Mouse (Mus musculus) lung, postnatal 0 days (tissue): Measurements from ENCODE around the gene Robo2. TPM values are rescaled to one million over a fixed set of nuclear protein-coding genes. Genes with fewer than 3 reads are reported as not detected.

Experiments used
- ATAC-seq: fragments of 200-750 bp; cut with Nextera tagmentation; 2 replicates; pipeline ENCODE4 v1.8.0; 2017; ENCODE audit warnings: moderate library complexity
- DNase-seq: peaks from one replicate; pipeline ENCODE4 v3.0.0-alpha.2; 2016; ENCODE audit warnings: low spot score
- H3K27ac ChIP-seq: fragments of 300-500 bp; sonication (generic); 2 replicates; pipeline ENCODE4 v1.5.1; 2014; ENCODE audit warnings: antibody characterized with exemption, mild to moderate bottlenecking, low read length, mixed read lengths
- H3K27me3 ChIP-seq: fragments of 300-500 bp; sonication (generic); replicated peaks from 2 replicates; pipeline ENCODE4 v1.6.1; 2014; ENCODE audit warnings: low read length, mixed read lengths; ENCODE audit not compliant: insufficient read depth
- H3K36me3 ChIP-seq: fragments of 300-500 bp; sonication (generic); 2 replicates; pipeline ENCODE4 v1.6.1; 2014; ENCODE audit warnings: low read length, mixed read lengths; ENCODE audit not compliant: insufficient read depth
- H3K4me1 ChIP-seq: fragments of 300-500 bp; sonication (generic); 2 replicates; pipeline ENCODE4 v1.6.1; 2014; ENCODE audit warnings: antibody characterized with exemption, low read depth, low read length, mixed read lengths; ENCODE audit not compliant: insufficient read depth
- H3K4me2 ChIP-seq: fragments of 300-500 bp; sonication (generic); replicated peaks from 2 replicates; pipeline ENCODE4 v1.6.1; 2014; ENCODE audit warnings: low read depth, mild to moderate bottlenecking, low read length, moderate library complexity, mixed read lengths
- H3K4me3 ChIP-seq: fragments of 300-500 bp; sonication (generic); 2 replicates; pipeline ENCODE4 v1.5.1; 2014; ENCODE audit warnings: low read depth, low read length
- H3K9ac ChIP-seq: fragments of 300-500 bp; sonication (generic); replicated peaks from 2 replicates; pipeline ENCODE4 v1.6.1; 2014; ENCODE audit warnings: low read depth, mild to moderate bottlenecking
- H3K9me3 ChIP-seq: fragments of 300-500 bp; sonication (generic); 2 replicates; pipeline ENCODE4 v1.6.1; 2016; ENCODE audit warnings: low read length, mixed read lengths
- CTCF ChIP-seq: IDR thresholded peaks from 2 replicates; pipeline ENCODE4 v1.5.1; 2016; ENCODE audit warnings: antibody characterized with exemption, mild to moderate bottlenecking
- EP300 ChIP-seq: IDR thresholded peaks from 2 replicates; pipeline ENCODE4 v1.6.1; 2016; ENCODE audit warnings: antibody characterized with exemption, mild to moderate bottlenecking, control low read depth
- WGBS: fragments of 180-500 bp; shearing (Covaris S2); extraction: QIAGEN DNeasy Blood & Tissue Kit; methylation state at CpG from one replicate; pipeline ENCODE4 v1.1.7; 2014; 5-methylcytosine and 5-hydroxymethylcytosine counted together
- microRNA counts: library from miRNA; unstranded; fragments of <30 nt; microRNA quantifications from one replicate; lab custom pipeline; 2015
- microRNA-seq: library from miRNA; unstranded; fragments of <30 nt; microRNA quantifications from one replicate; pipeline ENCODE4, GENCODE M21; 2016
- polyA plus RNA-seq: library from polyadenylated mRNA; unstranded; fragments of >200 nt; fragmentation: Nextera tagmentation; extraction: Ambion mirVana; gene quantifications from 2 replicates; pipeline ENCODE4 v1.2.1, GENCODE M21; 2015

Gene Robo2
- polyA plus RNA-seq, 1 experiment from 2014 or later = 13.3 TPM

DNA sequence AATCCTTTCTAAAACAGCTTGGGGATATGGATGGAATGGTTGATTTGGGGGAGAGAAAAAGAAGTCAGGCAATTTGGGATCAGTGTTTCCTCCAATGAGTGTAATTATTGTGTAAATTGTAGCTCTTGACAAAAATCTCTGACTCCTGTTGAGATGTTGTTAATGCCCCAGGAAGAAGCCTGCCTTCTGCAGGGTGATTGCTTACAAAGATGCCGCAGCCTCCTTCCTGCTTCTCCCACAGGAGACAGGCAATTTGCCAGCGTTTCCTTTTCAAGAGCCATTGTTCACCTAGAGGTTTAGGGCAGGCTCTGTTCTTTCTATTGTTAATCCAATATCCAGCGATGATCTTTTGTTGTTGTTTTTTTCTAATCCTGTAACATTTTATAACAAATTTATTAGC lies 547.9 kb downstream of the Robo2 start:
- Histone ChIP-seq H3K9ac (no peak overlapping the region), H3K27ac (no peak overlapping the region), H3K36me3 (no peaks in the 10 kb centered on the region), H3K4me1 (no peaks in the 10 kb centered on the region), H3K4me2 (no peak overlapping the region), H3K4me3 (no peak overlapping the region), H3K9me3 (no peaks in the 10 kb centered on the region), H3K27me3 (no peaks in the 10 kb centered on the region)
- ATAC-seq (no peak), DNase-seq (peak; percentile 24)
- TF ChIP-seq CTCF (no peak), EP300 (no peak)
- 19% methylated on average over 3 of the region's 3 CpGs for WGBS

- no peaks in the 10 kb centered on the region for H3K36me3 ChIP-seq
- WGBS = 73% methylated on average over 2 of the region's 2 CpGs
- TF ChIP-seq CTCF = no peak
- no peak for TF ChIP-seq EP300
- H3K9ac ChIP-seq = no peak overlapping the region
- no peaks in the 10 kb centered on the region for H3K27me3 ChIP-seq
- ATAC-seq (no peak), DNase-seq (no peak)
- H3K4me3 ChIP-seq = no peak overlapping the region
- H3K27ac ChIP-seq = no peak overlapping the region
- no peaks in the 10 kb centered on the region for H3K4me1 ChIP-seq
- H3K4me2 ChIP-seq = no peak overlapping the region
- no peaks in the 10 kb centered on the region for H3K9me3 ChIP-seq
These were observed 552.9 kb downstream of the Robo2 start for GRCm38 (mm10) chr16:73858717-73859116.

DNA sequence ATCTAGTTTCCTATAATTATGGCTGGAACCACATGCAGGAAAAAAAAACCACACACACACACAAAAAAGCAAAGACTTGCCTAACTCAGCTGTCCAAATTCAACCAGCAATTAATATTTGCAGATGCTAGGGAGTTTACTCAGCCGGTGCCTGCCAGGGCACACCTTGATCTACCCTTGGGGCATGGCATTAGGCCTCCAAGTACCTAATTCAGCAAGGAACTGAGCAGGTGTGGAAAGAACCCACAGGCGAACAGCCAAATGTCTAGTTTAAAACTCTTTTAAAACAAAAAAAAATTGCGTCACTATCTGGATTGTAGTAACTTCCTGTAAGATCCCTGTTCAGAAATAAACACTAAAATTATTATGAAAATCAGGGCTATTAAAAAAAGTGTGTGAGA lies 555.8 kb downstream of the Robo2 start:
- ATAC-seq (no peak), DNase-seq (no peak)
- Histone ChIP-seq H3K4me3 (no peak overlapping the region), H3K4me1 (no peaks in the 10 kb centered on the region), H3K27ac (no peak overlapping the region), H3K27me3 (no peaks in the 10 kb centered on the region), H3K4me2 (no peak overlapping the region), H3K9me3 (no peaks in the 10 kb centered on the region), H3K36me3 (no peaks in the 10 kb centered on the region), H3K9ac (no peak overlapping the region)
- 68% methylated on average over 3 of the region's 3 CpGs for WGBS
- no peak for TF ChIP-seq EP300
- no peak for TF ChIP-seq CTCF

MicroRNAs within 50 kb of the gene (microRNA counts, 519-probe panel; counts per million panel counts)
- not detected for microRNA mmu-miR-691 (lab: Ali Mortazavi, UCI)

Small RNA genes within 50 kb of the gene (microRNA-seq; reads per million reads assigned to microRNA genes)
- gene Gm24272 = not detected
- not detected for gene Mir691
